Mouse (Mus musculus) forelimb bud, embryonic 11.5 days (tissue): ENCODE data around the gene Ripk3.

Experiments used
- DNase-seq: peaks from one replicate; pipeline ENCODE4 v3.0.0-alpha.2; 2012; ENCODE audit warnings: low read depth, low spot score

Ripk3 gene

GRCm38 (mm10) chr14:55795380-55796163 lies 6.9 kb upstream of the Ripk3 start:
- no peak for DNase-seq

- DNase-seq: no peak
These were observed 5.3 kb upstream of the Ripk3 start for GRCm38 (mm10) chr14:55793946-55794345.

DNA sequence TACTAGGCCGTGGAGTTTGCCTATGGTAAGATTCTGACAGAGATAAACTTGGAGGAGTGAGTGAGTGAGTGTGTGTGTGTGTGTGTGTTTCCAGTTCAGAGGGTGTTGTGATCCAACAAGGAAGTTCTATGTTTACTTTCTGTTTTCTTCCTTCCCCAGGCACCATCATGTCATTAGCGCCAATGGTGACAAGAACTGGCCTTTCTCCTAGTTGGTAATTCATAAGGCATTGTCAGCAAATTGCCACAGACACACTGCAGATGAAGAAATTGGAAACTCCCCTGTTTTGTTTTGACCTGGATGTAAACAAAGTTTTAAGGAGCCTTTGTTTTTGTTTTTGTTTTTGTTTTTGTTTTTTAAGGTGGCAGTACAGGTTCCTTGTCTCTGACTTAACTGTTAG lies 4.8 kb upstream of the Ripk3 start:
- DNase-seq: no peak

DNA sequence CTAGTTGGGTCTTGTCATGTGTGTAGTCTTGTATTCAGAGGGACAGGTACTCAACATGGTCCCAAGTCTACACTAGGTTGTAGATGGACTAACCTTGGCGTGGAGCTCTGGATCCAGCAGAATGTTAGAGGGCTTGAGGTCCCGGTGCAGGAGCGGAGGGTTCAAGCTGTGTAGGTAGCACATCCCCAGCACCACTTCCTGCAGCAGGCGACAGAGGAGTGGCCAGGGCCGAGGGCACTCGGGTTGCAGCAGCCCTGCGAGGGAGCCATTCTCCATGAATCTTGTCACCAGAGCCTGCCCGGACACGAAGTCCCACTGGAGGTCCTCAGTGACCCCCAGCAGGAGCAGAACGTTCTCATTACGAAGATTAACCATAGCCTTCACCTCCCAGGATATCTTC lies 934 bp downstream of the Ripk3 start:
- no peak for DNase-seq

DNA sequence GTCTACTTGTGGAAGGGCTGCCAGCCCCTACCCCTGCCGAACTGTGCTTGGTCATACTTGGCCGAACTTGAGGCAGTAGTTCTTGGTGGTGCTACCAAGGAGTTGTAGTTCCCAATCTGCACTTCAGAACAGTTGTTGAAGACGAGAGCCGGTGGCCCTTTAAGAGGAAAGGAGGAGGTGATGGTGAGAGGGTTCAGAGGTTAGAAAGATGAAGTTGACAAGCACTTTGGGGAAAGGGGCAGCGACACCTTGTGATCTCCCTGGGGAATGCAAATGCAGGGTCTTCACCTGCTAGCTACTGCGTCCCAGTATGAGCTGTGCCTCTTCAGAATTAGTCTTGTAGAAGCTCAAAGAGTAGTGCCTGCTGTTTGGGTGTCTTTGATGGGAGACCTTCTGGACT lies 3.5 kb downstream of the Ripk3 start:
- no peak for DNase-seq

DNA sequence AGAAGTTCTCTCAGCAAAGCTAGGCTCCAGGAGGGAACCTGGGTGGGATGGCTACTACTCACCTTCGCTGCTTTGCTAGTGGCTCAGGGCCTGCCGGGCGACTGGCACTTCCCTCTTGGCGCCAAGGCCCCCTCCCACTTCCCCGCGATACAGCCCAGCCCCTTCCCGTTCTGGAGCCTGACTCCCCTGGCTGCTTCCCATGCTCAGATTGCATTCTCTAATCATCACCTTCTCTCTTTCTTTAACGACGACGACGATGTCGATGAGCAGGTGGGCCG lies 4.8 kb downstream of the Ripk3 start, which contains the start of gene Adcy4:
TSS of gene Adcy4 (minus strand) at position 138 of the 278 bp plus-strand sequence.
- no peak for DNase-seq

DNA sequence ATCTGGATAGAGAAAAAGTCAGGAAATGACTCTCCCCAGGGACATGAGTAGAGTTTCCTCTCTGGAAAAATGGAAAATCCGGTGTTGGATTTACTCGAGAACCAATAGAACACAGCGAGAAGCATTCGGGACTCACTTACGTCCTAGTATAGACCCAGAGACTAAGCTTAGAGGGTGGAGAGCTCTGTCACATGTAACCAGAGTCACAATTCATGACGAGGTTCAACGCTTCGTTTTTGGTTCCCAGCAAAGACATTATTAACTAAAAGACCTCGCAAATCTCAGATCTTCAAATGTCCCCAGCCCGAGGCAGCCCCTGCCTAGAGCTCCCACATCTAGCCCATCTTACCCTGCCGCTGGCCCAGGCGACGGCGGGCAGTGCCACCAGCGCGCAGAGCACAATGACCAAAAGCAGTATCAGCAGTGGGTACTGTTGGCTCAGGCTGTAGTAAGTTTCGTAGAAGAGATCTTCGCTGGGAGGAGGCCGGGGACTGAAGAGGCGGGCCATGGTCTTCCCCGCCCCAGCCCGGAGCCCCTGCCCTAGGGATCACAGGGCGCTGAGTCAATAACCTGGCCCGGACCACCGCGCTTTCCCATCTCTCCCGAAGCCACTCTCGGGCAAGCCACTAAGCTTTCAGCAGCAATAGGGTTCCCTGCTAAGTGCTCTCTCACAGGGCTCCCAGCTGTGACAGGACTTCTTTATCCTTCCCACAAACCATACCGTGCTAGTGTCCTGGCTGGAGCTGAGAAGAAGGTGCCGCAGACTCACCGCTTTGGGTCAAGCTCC lies 5.3 kb downstream of the Ripk3 start:
- peak; percentile 73 for DNase-seq

DNA sequence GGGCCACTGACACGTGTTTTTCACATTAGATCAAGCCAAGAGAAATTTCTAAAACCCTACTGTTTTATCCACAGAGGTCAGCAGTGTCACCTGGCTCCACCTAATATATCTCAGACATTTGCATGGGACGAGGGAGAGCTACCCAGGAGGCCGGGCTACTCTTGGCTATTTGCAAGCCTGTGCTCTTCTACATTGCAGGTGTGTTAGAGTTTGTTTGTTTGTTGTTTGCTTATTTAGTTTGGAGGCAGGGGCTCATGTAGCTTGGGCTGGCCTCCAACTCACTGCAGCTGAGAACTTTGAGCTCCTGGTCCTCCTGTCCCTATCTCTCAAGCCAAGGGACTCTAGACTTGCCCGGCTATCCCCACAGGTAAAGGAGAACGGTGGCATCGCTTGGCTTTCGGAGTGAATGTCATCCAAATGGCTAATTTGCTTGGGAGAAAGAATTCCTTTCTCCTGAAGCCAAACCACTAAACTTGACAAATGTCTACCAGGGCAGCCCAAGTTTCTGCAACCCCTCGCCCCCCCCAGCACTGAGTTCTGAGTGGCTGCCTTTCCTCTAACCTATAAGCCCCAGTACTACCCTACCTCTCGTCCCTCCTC lies 6.2 kb downstream of the Ripk3 start:
- no peak for DNase-seq

- DNase-seq: peak; percentile 89
These were observed 7.4 kb downstream of the Ripk3 start for GRCm38 (mm10) chr14:55781310-55781709.

DNA sequence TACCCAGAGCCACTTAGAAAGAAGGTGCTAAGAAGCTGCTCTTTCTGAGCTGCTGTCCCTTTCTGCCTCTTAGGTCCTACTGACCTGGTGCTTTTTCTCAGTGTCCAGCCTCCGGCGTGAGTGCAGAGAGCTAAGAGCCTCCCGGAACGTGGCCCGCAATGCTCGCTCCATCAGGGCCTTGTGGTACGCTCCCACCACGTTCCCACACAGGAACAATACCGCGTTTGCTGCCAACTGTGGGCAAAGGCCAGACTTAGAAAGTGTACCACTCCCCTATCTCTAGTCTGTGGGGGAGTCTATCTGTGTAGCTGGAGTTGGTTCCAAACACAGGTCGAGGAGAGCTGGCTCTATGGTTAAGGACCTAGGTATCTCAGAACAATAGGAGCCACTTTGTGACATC lies 7.9 kb downstream of the Ripk3 start:
- no peak for DNase-seq

GRCm38 (mm10) chr14:55779656-55780055 lies 9.0 kb downstream of the Ripk3 start:
- DNase-seq: no peak

DNA sequence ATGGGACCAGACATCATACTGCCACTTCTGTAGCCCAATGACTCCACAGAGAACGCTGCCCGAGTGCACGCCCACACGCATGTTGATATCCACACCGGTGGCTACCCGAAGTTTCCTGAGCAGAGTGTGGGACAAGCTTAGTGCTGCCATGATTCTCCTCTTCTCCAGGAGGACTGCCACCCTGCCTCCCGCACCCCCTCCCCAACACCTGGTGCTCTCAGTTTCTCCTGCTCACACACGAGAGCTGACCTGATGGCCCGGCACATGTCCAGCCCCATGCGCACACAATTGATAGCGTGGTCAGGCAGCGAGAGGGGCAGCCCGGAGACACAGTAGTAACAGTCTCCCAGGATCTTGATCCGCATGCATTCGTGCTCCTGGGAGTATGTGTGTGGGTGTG lies 10.0 kb downstream of the Ripk3 start:
- DNase-seq: no peak

GRCm38 (mm10) chr14:55777806-55778205 lies 10.9 kb downstream of the Ripk3 start:
- no peak for DNase-seq

DNA sequence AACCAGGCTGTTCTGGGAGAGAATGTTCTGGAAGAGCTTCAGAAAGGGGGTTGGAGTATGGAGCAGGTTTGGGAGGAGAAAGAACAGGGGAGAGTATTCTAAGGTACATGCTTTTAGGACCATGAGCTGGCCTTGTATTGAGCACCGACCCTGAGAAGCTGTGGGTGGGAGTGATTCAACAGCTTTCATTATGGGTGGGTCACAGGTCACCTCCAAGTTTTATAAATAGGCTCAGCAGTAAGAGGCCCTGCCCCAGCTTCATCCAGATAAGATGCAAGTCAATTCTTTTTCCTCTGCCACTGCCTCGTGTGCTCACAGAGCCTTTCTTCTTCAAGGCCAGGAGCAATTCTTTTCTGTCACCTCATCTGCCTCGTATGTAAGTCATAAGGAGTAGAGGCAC lies 11.5 kb downstream of the Ripk3 start:
- no peak for DNase-seq

DNA sequence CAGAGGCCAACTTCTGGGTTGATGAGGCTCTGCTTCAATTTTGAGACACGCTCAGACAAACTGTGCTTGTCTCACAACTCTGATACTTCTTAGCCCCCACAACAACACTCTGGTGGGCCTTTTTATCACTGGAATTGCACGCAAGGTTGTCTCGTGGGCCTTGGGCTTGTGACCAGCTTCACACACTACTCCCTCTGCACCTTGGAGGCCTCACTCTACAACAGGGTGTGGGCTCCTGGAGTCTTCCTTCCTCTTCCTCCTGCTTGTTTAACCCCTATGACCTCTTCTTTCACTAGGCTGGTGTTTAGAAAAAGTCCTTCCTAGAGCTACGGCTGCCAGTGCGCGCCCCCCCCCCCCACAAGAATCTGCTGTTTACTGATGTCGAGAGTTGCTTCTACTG lies 12.0 kb downstream of the Ripk3 start:
- no peak for DNase-seq

- DNase-seq: no peak
These were observed 19.5 kb downstream of the Ripk3 start for GRCm38 (mm10) chr14:55769087-55769703.

DNA sequence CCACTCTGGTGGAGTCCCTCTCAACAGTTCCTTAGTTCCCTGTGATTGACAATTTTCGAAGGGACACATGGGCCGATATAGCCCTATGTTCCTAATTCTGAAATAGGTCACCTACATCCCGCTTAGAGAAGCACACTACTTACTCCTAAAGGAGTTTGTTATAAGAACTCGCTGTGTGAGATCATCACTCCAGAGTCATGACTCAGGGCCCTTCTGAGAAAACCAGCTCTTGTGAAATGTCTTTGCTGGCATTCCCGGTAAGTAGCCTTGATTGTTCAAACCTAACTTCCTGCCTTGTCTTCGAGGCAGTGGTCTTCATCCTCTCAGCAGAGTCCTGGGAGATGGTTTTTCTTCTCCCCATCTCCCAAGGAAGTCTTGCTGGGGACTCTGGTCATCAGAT lies 20.1 kb downstream of the Ripk3 start:
- DNase-seq: no peak

- DNase-seq: peak; percentile 72
These were observed 20.9 kb downstream of the Ripk3 start for GRCm38 (mm10) chr14:55767519-55768414.

DNA sequence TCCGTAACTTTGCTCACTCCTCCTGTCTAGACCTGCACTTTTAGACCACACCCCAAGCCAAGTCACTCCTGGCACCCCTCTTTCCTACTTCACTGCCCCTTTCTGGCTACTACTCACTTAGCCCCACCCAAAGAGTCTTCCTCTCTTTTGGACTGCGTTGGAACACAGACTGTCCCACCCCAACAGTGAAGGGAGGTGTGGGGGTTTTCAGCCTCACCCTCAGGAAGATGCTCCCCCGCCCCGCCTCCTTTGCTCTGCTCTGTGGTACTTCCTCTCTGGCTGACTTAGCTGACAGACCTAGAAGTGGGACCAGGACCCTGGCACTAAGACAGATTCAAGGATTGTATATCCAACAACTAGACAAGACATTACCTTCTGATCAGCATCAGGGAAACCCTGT lies 23.0 kb downstream of the Ripk3 start, which contains the start of gene Ltb4r1:
TSS of gene Ltb4r1 (plus strand) at position 267 of the 400 bp plus-strand sequence.
- no peak for DNase-seq

GRCm38 (mm10) chr14:55763166-55763565 lies 25.5 kb downstream of the Ripk3 start:
- no peak for DNase-seq
